Mouse (Mus musculus) adrenal gland, postnatal 25 days (tissue): ENCODE measurements around the gene Dusp3. TPM values are rescaled to one million over a fixed set of nuclear protein-coding genes. Genes with fewer than 3 reads are reported as not detected.

Source experiments
- DNase-seq: peaks from one replicate; pipeline ENCODE4 v3.0.0; 2021; ENCODE audit warnings: mixed read lengths
- total RNA-seq: library from RNA; stranded (reverse); gene quantifications from 2 replicates; pipeline ENCODE4 v1.2.3, GENCODE M21; 2021

Gene Dusp3
- total RNA-seq, 1 experiment from 2014 or later = 77.9 TPM

DNA sequence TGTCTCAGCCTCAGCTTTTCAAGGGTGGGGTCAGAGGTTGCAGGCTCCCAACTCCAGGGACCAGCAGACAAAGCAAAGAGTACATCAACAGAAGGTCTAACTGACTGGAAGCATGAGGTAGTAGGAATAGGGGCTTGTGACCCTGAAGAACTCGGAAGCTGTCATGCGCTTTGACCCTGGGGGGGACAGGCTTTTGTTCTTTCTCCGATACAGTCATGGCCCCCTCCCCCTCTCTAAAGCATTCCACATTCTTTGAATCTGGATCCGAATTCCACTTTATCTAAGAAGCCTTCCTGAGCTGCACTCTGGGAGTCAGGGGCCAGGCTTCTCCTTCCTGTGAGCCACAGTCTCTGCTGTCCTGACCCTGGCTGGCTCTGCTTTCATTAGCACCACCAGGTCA lies 54.8 kb downstream of the Dusp3 start:
- no peak for DNase-seq

DNA sequence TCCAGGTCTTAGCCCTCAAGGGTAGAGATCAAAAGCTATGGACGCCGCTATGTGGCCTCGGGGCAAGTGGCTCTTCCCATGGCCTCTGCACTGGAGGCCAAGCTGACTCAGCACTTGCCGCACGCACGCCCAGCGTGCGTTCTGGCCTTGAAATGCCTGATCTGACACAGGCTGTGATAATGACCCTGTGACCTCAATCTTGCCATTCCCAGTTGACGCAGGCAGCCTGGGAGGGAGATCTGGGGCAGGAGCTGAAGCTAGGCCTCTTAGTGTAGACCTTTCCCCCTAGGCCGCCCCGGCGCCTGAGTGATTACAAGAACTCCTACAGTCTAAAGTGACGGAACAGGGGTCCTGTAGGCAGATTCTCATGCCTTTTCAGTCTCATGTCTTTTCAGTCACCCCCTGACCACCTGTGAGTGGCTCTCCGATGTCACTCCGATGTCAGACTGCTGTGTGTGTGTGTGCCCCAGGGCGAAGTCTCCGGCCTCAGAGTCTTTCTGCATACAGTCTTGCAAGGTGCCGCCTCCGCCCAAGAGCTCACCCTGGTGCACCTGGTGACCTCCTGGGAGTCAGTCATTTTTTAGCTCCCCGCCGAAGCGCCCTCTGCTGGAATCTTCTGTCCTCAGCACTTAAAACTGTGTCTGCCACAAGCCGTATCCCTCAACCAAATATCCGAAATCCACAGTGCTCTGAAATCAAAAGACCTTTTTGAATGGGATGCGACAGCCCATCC lies 58.6 kb downstream of the Dusp3 start:
- peak; percentile 77 for DNase-seq

DNA sequence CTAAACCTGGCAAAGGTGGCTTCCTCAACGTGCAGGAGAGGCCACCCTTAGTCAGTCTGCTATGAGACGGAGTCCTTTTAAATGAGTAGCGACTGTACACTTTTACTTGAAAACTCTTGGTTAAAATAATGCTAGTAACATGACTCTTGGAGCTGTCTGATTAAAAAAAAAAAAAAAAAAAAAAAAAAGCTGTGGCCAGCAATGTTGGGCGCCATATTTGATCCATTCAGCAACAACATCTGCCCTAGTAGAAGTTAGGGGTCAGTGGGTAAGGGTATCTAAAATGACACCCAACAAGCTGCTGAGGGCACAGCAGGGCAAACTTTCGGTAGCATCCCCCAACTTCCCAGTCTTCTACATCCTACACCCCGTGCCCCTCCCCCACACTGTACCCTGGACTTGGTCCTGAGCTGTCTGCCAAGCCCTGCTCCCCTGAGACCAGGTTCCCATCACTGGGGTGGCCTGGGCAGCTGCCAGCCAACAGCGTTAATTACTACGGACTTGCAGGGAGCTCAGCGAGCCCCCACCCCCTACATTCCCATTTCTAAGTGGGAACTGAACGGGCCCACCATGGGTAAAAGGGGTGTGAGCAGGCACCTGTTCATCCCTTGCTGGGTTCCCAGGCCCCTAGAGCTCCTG lies 59.7 kb downstream of the Dusp3 start:
- peak; percentile 39 for DNase-seq

DNA sequence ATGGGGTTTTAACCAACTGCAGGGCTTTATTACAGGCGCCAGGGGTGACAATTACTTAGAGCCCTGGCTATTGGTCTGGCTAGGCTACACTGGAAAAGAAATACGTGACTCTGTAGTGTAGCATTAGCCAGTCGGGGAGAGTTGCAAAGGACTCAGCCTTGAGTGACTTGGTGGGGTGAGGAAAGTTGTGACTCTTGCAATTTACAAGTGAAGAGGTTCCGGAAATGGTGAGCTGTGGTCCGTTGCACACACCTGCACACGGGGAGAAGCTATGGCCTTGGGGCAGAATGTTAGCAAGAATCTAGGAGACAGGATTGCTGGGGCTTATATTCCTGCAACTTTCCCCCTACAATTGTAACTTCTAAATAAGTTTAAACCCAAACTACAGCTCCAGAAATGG lies 61.2 kb downstream of the Dusp3 start:
- DNase-seq = no peak

DNA sequence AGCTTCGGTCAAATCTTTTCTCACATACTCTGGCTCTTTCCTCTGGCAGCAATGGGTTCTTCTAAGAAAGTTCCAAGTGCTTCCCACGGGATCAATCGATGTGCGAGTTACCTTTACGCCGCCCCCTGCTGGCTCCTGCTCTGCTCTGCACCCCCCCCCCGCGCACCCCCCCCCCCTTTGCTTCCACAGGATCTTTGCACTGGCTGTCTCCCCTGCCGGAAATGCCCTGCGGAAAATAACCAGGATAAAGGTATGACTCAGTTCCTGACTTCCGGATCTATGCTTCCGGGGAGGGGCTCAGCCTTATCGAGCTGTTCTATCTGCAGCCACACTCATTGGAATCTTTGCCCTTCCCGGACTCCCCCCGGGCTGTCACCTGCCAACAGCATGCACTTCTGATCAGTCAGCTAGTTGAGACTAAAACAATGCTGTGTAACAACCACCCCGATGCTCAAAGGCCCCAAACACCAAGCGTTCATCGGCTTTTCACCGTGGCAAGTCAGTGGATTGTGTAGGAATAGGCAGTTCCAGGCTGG lies 62.3 kb downstream of the Dusp3 start:
- no peak for DNase-seq

DNA sequence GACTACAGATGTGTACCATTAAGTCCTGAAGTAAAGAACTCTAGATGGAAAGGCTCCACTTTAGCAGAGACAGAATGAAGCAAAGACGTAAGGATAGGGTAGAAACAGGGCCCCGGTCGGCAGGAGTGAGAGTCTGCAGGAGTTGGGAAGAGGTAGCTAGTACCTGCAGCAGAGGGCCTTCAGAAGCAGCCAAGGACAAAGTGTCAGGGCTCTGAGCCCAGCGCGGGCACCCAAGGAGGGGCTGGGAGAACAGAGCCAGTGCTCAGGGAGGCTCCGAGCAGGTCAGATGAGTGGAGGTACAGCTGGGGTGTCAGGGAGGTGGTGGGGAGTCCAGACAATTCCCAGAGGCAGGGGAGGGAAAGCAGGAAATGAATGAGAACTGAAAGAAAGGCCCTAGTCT lies 62.8 kb downstream of the Dusp3 start:
- no peak for DNase-seq

DNA sequence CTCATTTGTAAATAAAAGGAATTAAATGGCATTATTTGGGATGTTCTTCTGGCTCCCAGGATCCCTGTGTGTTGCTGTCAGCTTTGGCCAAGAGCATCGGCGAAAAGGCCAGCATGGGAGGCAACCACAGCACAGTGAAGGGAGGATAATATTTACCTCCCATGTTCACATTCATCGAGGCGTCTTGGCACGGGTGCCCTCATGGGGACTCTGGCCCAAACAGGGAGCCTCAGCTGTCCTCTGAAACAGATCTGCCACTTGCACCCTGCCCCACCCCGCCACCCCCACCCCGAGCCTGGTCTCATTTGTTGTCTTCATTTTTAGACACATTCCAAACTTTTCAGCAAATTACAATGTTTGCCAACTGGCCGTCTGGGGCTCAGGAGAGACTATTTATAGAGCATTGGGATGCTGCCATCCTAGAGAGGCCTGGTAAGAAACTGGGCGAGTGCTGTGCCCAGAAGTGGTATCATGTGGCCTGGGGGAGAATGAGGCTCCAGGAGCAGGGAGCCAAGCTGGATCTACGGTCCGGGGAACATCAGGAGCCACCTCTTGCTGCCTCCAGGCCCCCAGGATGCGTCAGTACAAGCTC lies 65.4 kb downstream of the Dusp3 start:
- no peak for DNase-seq

Other genes starting within 250 kb of the Dusp3 start
- gene Etv4, start 201.6 kb downstream of the Dusp3 start, total RNA-seq = 1.4 and 1.9 TPM in 2 replicates
- gene Meox1, start 92.6 kb downstream of the Dusp3 start, total RNA-seq = 4.5 and 5.0 TPM in 2 replicates
- not detected in 2 replicates for gene Sost, start 20.0 kb downstream of the Dusp3 start, total RNA-seq
- gene Cfap97d1, start 2.7 kb downstream of the Dusp3 start, total RNA-seq = not detected in 2 replicates
- gene Mpp3, start 41.4 kb upstream of the Dusp3 start, total RNA-seq = 10.4 and 12.6 TPM in 2 replicates
- gene Cd300lg, start 54.5 kb upstream of the Dusp3 start, total RNA-seq = 36.8 and 46.2 TPM in 2 replicates
- 8.7 and 11.8 TPM in 2 replicates for gene Mpp2, start 101.5 kb upstream of the Dusp3 start, total RNA-seq
- not detected in 2 replicates for gene Ppy, start 114.3 kb upstream of the Dusp3 start, total RNA-seq
- not detected in 2 replicates for gene Pyy, start 120.8 kb upstream of the Dusp3 start, total RNA-seq
- 0.27 and 1.3 TPM in 2 replicates for gene Nags, start 158.5 kb upstream of the Dusp3 start, total RNA-seq
- gene Tmem101, start 169.4 kb upstream of the Dusp3 start, total RNA-seq = 14.2 and 22.1 TPM in 2 replicates
- gene Lsm12, start 198.3 kb upstream of the Dusp3 start, total RNA-seq = 72.6 and 92.6 TPM in 2 replicates
- gene G6pc3, start 202.6 kb upstream of the Dusp3 start, total RNA-seq = 132 and 143 TPM in 2 replicates
- gene Hdac5, start 243.2 kb upstream of the Dusp3 start, total RNA-seq = 79.9 and 117 TPM in 2 replicates